Mouse (Mus musculus): ENCODE measurements around the gene Atxn1. TPM values are rescaled to one million over a fixed set of nuclear protein-coding genes. Genes with fewer than 3 reads are reported as not detected.

The Atxn1 gene
- polyA plus RNA-seq, 1 experiment from 2014 or later, result 7.7 TPM

- Histone ChIP-seq H3K27me3 (replicated peaks) (no peaks in the 10 kb centered on the region), H3K4me1 (replicated peaks) (peaks cover 18% of the 10 kb centered on the region)
- 88% methylated on average over 3 of the region's 3 CpGs for WGBS
These were observed 459.3 kb downstream of the Atxn1 start for GRCm38 (mm10) chr13:45505546-45505945.

GRCm38 (mm10) chr13:45502791-45503190, 462.0 kb downstream of the Atxn1 start:
- no peak overlapping the region for H3K9ac ChIP-seq
- no peak overlapping the region for H3K27ac ChIP-seq (ENCODE audit: poor library complexity, severe bottlenecking)
- H3K27me3 ChIP-seq (replicated peaks), result no peaks in the 10 kb centered on the region
- no peak overlapping the region for H3K4me2 ChIP-seq
- H3K4me1 ChIP-seq (replicated peaks), result peaks cover 8% of the 10 kb centered on the region
- no peaks in the 10 kb centered on the region for H3K36me3 ChIP-seq
- 0 out of 2 replicates have a peak, but pooled peaks cover 6% of the 10 kb centered on the region for H3K9me3 ChIP-seq (replicated peaks)
- ATAC-seq (ENCODE audit: insufficient number of reproducible peaks, low FRiP score), result no peak
- WGBS, result 81% methylated on average over 5 of the region's 5 CpGs
- H3K4me3 ChIP-seq, result no peak overlapping the region

More at GRCm38 (mm10) chr13:45505546-45505945, 459.3 kb downstream of the Atxn1 start:
- Histone ChIP-seq H3K4me3 (no peak overlapping the region), H3K9ac (no peak overlapping the region), H3K9me3 (replicated peaks) (0 out of 2 replicates have a peak, but pooled peaks cover 1% of the 10 kb centered on the region), H3K4me2 (no peak overlapping the region), H3K36me3 (no peaks in the 10 kb centered on the region), H3K27ac (ENCODE audit: poor library complexity, severe bottlenecking) (no peak overlapping the region)
- no peak for ATAC-seq (ENCODE audit: insufficient number of reproducible peaks, low FRiP score)

DNA sequence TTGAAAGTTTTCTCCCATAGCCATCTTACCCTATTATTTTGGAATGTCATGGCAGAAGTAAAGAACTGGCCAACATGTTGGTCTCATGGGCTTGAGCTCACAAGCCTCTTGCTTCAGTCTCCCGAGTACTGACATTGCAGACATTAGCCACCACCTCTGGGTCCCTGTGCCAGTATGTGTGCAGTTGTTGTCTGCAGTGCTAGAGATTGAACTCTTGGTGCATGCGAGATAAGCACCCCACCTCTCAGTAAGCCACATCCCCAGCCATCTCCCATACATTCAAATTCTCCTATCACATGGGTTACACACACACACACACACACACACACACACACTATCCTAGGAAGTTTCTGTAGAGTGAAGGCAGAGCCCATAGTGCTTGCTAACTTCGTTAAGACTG, 464.9 kb downstream of the Atxn1 start:
- Histone ChIP-seq H3K36me3 (no peaks in the 10 kb centered on the region), H3K4me1 (replicated peaks) (peaks cover 8% of the 10 kb centered on the region), H3K27ac (ENCODE audit: poor library complexity, severe bottlenecking) (no peak overlapping the region), H3K27me3 (replicated peaks) (no peaks in the 10 kb centered on the region), H3K4me2 (no peak overlapping the region), H3K9me3 (replicated peaks) (peaks cover 11% of the 10 kb centered on the region; the same call in 1 of the 2 replicates), H3K4me3 (no peak overlapping the region), H3K9ac (no peak overlapping the region)
- WGBS, result 73% methylated on average over 3 of the region's 3 CpGs
- no peak for ATAC-seq (ENCODE audit: insufficient number of reproducible peaks, low FRiP score)

Data from heart, embryonic 12.5 days (tissue).